In genomic region chr10:60456662-60457397, GRCm38 (mm10) we compare ENCODE assay signal across 25 mouse cellular contexts. TPM values are rescaled to one million over a fixed set of nuclear protein-coding genes. Genes with fewer than 3 reads are reported as not detected.
A peak's percentile ranks its signal among the peaks of the same experiment; 100 is the strongest.
DNase-seq lines count a peak whose midpoint lies in the region; ATAC-seq and TF ChIP-seq lines count a peak whose summit lies in the region.
"Had no signal": no experiment of that assay in that cellular context is flagged by ENCODE, and none has a peak within 500 bp of the region (broad histone marks: within the 10 kb centered on the region; RNA-seq: fewer than 3 reads in every experiment).

No protein-coding gene starts in this region.

- peaks cover 5% of the 10 kb centered on the region; the same call in 1 of the 2 replicates for H3K9me3 ChIP-seq in neural tube, embryonic 12.5 days
- H3K9me3 ChIP-seq in embryonic facial prominence, embryonic 11.5 days (replicated peaks; ENCODE audit: control insufficient read depth, low read length): no peaks in the 10 kb centered on the region
- H3K9me3 ChIP-seq in midbrain, postnatal 0 days (ENCODE audit: low read length): no peaks in the 10 kb centered on the region
- H3K9me3 ChIP-seq in kidney, embryonic 14.5 days (ENCODE audit: control insufficient read depth, low read length): no peaks in the 10 kb centered on the region
- H3K9me3 ChIP-seq: embryonic facial prominence, embryonic 12.5 days; limb, embryonic 13.5 days had no signal

- WGBS in neural tube, embryonic 12.5 days: 10% methylated on average over 8 of the region's 8 CpGs
- 11% methylated on average over 8 of the region's 8 CpGs for WGBS in embryonic facial prominence, embryonic 11.5 days
- 12% methylated on average over 8 of the region's 8 CpGs for WGBS in midbrain, postnatal 0 days
- 25% methylated on average over 8 of the region's 8 CpGs for WGBS in kidney, embryonic 14.5 days

- H3K27me3 ChIP-seq in neural tube, embryonic 12.5 days (replicated peaks): no peaks in the 10 kb centered on the region
- no peaks in the 10 kb centered on the region for H3K27me3 ChIP-seq in embryonic facial prominence, embryonic 11.5 days (ENCODE audit: control insufficient read depth, insufficient read depth, low read length)
- 0 out of 2 replicates have a peak, but pooled peaks cover 3% of the 10 kb centered on the region for H3K27me3 ChIP-seq in midbrain, postnatal 0 days (ENCODE audit: insufficient read depth, low read length)
- H3K27me3 ChIP-seq in kidney, embryonic 14.5 days (ENCODE audit: control insufficient read depth, insufficient read depth, low read length): no peaks in the 10 kb centered on the region

- H3K4me3 ChIP-seq in neural tube, embryonic 12.5 days: no peak overlapping the region
- no peak overlapping the region for H3K4me3 ChIP-seq in embryonic facial prominence, embryonic 11.5 days (ENCODE audit: low read depth, low read length)
- H3K4me3 ChIP-seq in midbrain, postnatal 0 days (ENCODE audit: low read depth, low read length): no peak overlapping the region
- no peak overlapping the region for H3K4me3 ChIP-seq in kidney, embryonic 14.5 days (ENCODE audit: low read length)
- H3K4me3 ChIP-seq: embryonic facial prominence, embryonic 12.5 days; heart, embryonic 10.5 days; limb, embryonic 13.5 days; megakaryocyte, embryonic 14.5 days had no signal

- no peak for TF ChIP-seq CTCF in midbrain, postnatal 0 days (IDR thresholded peaks at IDR 0.05)

- ATAC-seq in neural tube, embryonic 12.5 days (ENCODE audit: low FRiP score, low read depth): peak; percentile 37; the same call in 1 of the 2 replicates
- ATAC-seq in embryonic facial prominence, embryonic 11.5 days (replicated peaks; ENCODE audit: insufficient number of reproducible peaks, low FRiP score, low TSS enrichment, low read depth): peak; percentile 50; the same call in 1 of the 2 replicates
- ATAC-seq in midbrain, postnatal 0 days (ENCODE audit: low FRiP score): no peak
- ATAC-seq in kidney, embryonic 14.5 days (ENCODE audit: low FRiP score, low TSS enrichment): no peak
- ATAC-seq: CD4-positive, CD25-positive, alpha-beta regulatory T cell, adult 4 months; inflammation-experienced regulatory T-cells, adult 6 months had no signal

- peaks cover 6% of the 10 kb centered on the region; the same call in 1 of the 2 replicates for H3K4me1 ChIP-seq in neural tube, embryonic 12.5 days
- no peaks in the 10 kb centered on the region for H3K4me1 ChIP-seq in embryonic facial prominence, embryonic 11.5 days (ENCODE audit: control insufficient read depth, insufficient read depth, low read length)
- H3K4me1 ChIP-seq in midbrain, postnatal 0 days (ENCODE audit: insufficient read depth, low read length): no peaks in the 10 kb centered on the region
- H3K4me1 ChIP-seq in kidney, embryonic 14.5 days (ENCODE audit: control insufficient read depth, insufficient read depth, low read length): no peaks in the 10 kb centered on the region
- H3K4me1 ChIP-seq: heart, embryonic 10.5 days; limb, embryonic 13.5 days; megakaryocyte, embryonic 14.5 days had no signal

- no peak overlapping the region for H3K27ac ChIP-seq in neural tube, embryonic 12.5 days
- no peak overlapping the region for H3K27ac ChIP-seq in embryonic facial prominence, embryonic 11.5 days (replicated peaks; ENCODE audit: low read depth, low read length)
- H3K27ac ChIP-seq in midbrain, postnatal 0 days (ENCODE audit: low read depth, low read length): no peak overlapping the region
- no peak overlapping the region for H3K27ac ChIP-seq in kidney, embryonic 14.5 days (ENCODE audit: low read depth, low read length)
- H3K27ac ChIP-seq: embryonic facial prominence, embryonic 12.5 days; heart, embryonic 10.5 days; limb, embryonic 13.5 days; liver, embryonic 14.5 days; stomach, postnatal 0 days had no signal

- no peak for DNase-seq in neural tube, embryonic 10.5 days (ENCODE audit: extremely low spot score, low spot score)
- peak; percentile 54 for DNase-seq in embryonic facial prominence, embryonic 11.5 days (ENCODE audit: low spot score)
- DNase-seq in mesoderm, embryonic 11.5 days (ENCODE audit: low read depth, low spot score): peak; percentile 47
- peak; percentile 17 for DNase-seq in midbrain, postnatal 0 days (ENCODE audit: low spot score)
- no peak for DNase-seq in lung, postnatal 36 days
- DNase-seq: adrenal gland, postnatal 10 days; cerebellum, adult 9-10 months; gastrocnemius, postnatal 25 days; heart, postnatal 10 days; kidney, adult 8-10 months; kidney, postnatal 36 days; lung, postnatal 10 days; right cerebral cortex, postnatal 25 days; thymus, postnatal 25 days had no signal

- H3K4me2 ChIP-seq in neural tube, embryonic 12.5 days (replicated peaks): no peak overlapping the region
- H3K4me2 ChIP-seq in embryonic facial prominence, embryonic 11.5 days (ENCODE audit: low read depth, low read length): no peak overlapping the region
- H3K4me2 ChIP-seq in midbrain, postnatal 0 days (ENCODE audit: low read depth, low read length, poor library complexity, severe bottlenecking): no peak overlapping the region
- H3K4me2 ChIP-seq in kidney, embryonic 14.5 days (replicated peaks; ENCODE audit: low read depth, low read length): no peak overlapping the region
- H3K4me2 ChIP-seq: embryonic facial prominence, embryonic 12.5 days; limb, embryonic 13.5 days had no signal

- H3K36me3 ChIP-seq in neural tube, embryonic 12.5 days: no peaks in the 10 kb centered on the region
- H3K36me3 ChIP-seq in embryonic facial prominence, embryonic 11.5 days (replicated peaks; ENCODE audit: control insufficient read depth, insufficient read depth, low read depth, low read length): no peaks in the 10 kb centered on the region
- no peaks in the 10 kb centered on the region for H3K36me3 ChIP-seq in midbrain, postnatal 0 days (ENCODE audit: insufficient read depth, low read length)
- no peaks in the 10 kb centered on the region for H3K36me3 ChIP-seq in kidney, embryonic 14.5 days (ENCODE audit: control insufficient read depth, insufficient read depth, low read length)
- H3K36me3 ChIP-seq: embryonic facial prominence, embryonic 12.5 days; heart, embryonic 10.5 days; limb, embryonic 13.5 days had no signal

- H3K9ac ChIP-seq in neural tube, embryonic 12.5 days: no peak overlapping the region
- H3K9ac ChIP-seq in embryonic facial prominence, embryonic 11.5 days (replicated peaks; ENCODE audit: low read length): no peak overlapping the region
- no peak overlapping the region for H3K9ac ChIP-seq in midbrain, postnatal 0 days (replicated peaks; ENCODE audit: low read length, poor library complexity, severe bottlenecking)
- no peak overlapping the region for H3K9ac ChIP-seq in kidney, embryonic 14.5 days (ENCODE audit: low read depth, low read length)
- H3K9ac ChIP-seq: embryonic facial prominence, embryonic 12.5 days; limb, embryonic 13.5 days; liver, embryonic 14.5 days had no signal

RNA-seq across cellular contexts. Expression of gene Gm17455, which starts 57.3 kb away (rescaled TPM):
- polyA plus RNA-seq in neural tube, embryonic 12.5 days (2016; fragmentation: Nextera tagmentation; extraction: Ambion mirVana): 3.3 and 3.9 TPM in 2 replicates
- polyA plus RNA-seq in embryonic facial prominence, embryonic 11.5 days (2014; fragmentation: Nextera tagmentation; extraction: Ambion mirVana): 1.2 and 1.3 TPM in 2 replicates
- total RNA-seq in midbrain, postnatal 0 days (2014; rRNA removed): 0.93 and 1.9 TPM in 2 replicates
- 6.9 and 12.5 TPM in 2 replicates for polyA plus RNA-seq in midbrain, postnatal 0 days (2015; fragmentation: Nextera tagmentation; extraction: Ambion mirVana)
- 0.70 and 1.0 TPM in 2 replicates for polyA plus RNA-seq in kidney, embryonic 14.5 days (2014; fragmentation: Nextera tagmentation; extraction: Ambion mirVana)
- total RNA-seq: adrenal gland, postnatal 10 days; gastrocnemius, postnatal 25 days; heart, postnatal 10 days; MEL had no signal
- polyA plus RNA-seq: liver, embryonic 14.5 days had no signal

Comparison
In these comparisons a context has a peak if more than half of its experiments do, and no peak if none do; other contexts are left out.
1. ATAC-seq: peak in neural tube, embryonic 12.5 days (single experiment) and embryonic facial prominence, embryonic 11.5 days (single experiment); none in midbrain, postnatal 0 days (single experiment) and kidney, embryonic 14.5 days (single experiment).
2. DNase-seq: peak in embryonic facial prominence, embryonic 11.5 days (single experiment), mesoderm, embryonic 11.5 days (single experiment) and midbrain, postnatal 0 days (single experiment); none in neural tube, embryonic 10.5 days (single experiment) and lung, postnatal 36 days (single experiment).